Mouse (Mus musculus) Patski (cell line): ENCODE results near the gene Ddx60. TPM values are rescaled to one million over a fixed set of nuclear protein-coding genes. Genes with fewer than 3 reads are reported as not detected.

ENCODE experiments used
- ATAC-seq: fragments of 100-300 bp; one replicate; pipeline ENCODE4 v1.8.0; 2021
- CTCF ChIA-PET: fragments of 350-600 bp; sonication (Branson Sonifier 250); formaldehyde crosslinking; loops from one replicate; lab custom pipeline; 2022; ENCODE audit warnings: inconsistent platforms; lab: Charles Lee
- POLR2A ChIA-PET: fragments of 350-600 bp; sonication (Branson Sonifier 250); formaldehyde crosslinking; loops from one replicate; lab custom pipeline; 2022; ENCODE audit warnings: antibody characterized with exemption, inconsistent platforms; lab: Charles Lee
- DNase-seq: peaks from one replicate; pipeline ENCODE4 v3.0.0-alpha.2; 2011; ENCODE audit warnings: low read depth, low spot score
- H3K27me3 ChIP-seq: fragments of 371-371 bp; one replicate; pipeline ENCODE4 v1.5.1; 2021
- CTCF ChIP-seq: fragments of 100-300 bp; IDR thresholded peaks from one replicate; pipeline ENCODE4 v1.5.1; 2021
- in situ Hi-C: fragments of 300-500 bp; cut with MboI; formaldehyde crosslinking; loops from 3 replicates; pipeline ENCODE4 v1.11.1; 2018; ENCODE audit warnings: low pct_unique_long_range_greater_than_20kb, mixed read lengths
- polyA plus RNA-seq: library from polyadenylated mRNA; unstranded; gene quantifications from one replicate; pipeline ENCODE4 v1.2.3, GENCODE M21; 2021

Gene Ddx60
- polyA plus RNA-seq = 0.08 TPM

- peaks cover 18% of the 10 kb centered on the region for H3K27me3 ChIP-seq
- ATAC-seq = peak; percentile 47
- POLR2A ChIA-PET = no interaction called here
- CTCF ChIA-PET = interaction anchor here (0.7 to 0.8 kb wide), 2 partner anchors 9 to 12 kb away, joined by 3 read pairs; no protein-coding TSS in a partner anchor
- DNase-seq = no peak
- no peak for TF ChIP-seq CTCF
- in situ Hi-C loops = no loop called here
Observed at GRCm38 (mm10) chr8:61927777-61928494, at the start of gene Ddx60. TSS of gene Ddx60 (plus strand) at chr8:61928087.

- ChIA-PET CTCF (no interaction called here), POLR2A (no interaction called here)
- peak; percentile 93 for ATAC-seq
- TF ChIP-seq CTCF = peak; percentile 70
- in situ Hi-C loops = loop anchor here (25.0 kb wide), 1 partner anchor 832 kb away; no protein-coding TSS in a partner anchor
- no peak for DNase-seq
- H3K27me3 ChIP-seq = peaks cover 33% of the 10 kb centered on the region
Observed at GRCm38 (mm10) chr8:61894062-61894461, 33.8 kb upstream of the Ddx60 start.

GRCm38 (mm10) chr8:61896742-61897141, 31.1 kb upstream of the Ddx60 start:
- in situ Hi-C loops = loop anchor here (5.0 to 25.0 kb wide), 2 partner anchors 156 to 834 kb away; no protein-coding TSS in a partner anchor
- DNase-seq = no peak
- ChIA-PET CTCF (no interaction called here), POLR2A (no interaction called here)
- no peak for TF ChIP-seq CTCF
- ATAC-seq = no peak
- H3K27me3 ChIP-seq = peaks cover 50% of the 10 kb centered on the region

GRCm38 (mm10) chr8:61897402-61897801, 30.5 kb upstream of the Ddx60 start:
- CTCF ChIA-PET = interaction anchor here (1.5 kb wide), 1 partner anchor 12 kb away, joined by 3 read pairs; no protein-coding TSS in a partner anchor
- no peak for ATAC-seq
- peaks cover 57% of the 10 kb centered on the region for H3K27me3 ChIP-seq
- TF ChIP-seq CTCF = no peak
- POLR2A ChIA-PET = no interaction called here
- no peak for DNase-seq
- in situ Hi-C loops = loop anchor here (5.0 to 25.0 kb wide), 2 partner anchors 155 to 835 kb away; no protein-coding TSS in a partner anchor

- POLR2A ChIA-PET = no interaction called here
- DNase-seq (no peak), ATAC-seq (no peak)
- CTCF ChIA-PET = no interaction called here
- TF ChIP-seq CTCF = no peak
- in situ Hi-C loops = no loop called here
- H3K27me3 ChIP-seq = peaks cover 75% of the 10 kb centered on the region
Observed at GRCm38 (mm10) chr8:61901028-61901717, 26.7 kb upstream of the Ddx60 start.

GRCm38 (mm10) chr8:61902521-61902920, 25.4 kb upstream of the Ddx60 start, which contains the start of gene Palld:
TSS of gene Palld (minus strand) at chr8:61902690.
- ATAC-seq (no peak), DNase-seq (no peak)
- CTCF ChIA-PET = no interaction called here
- peaks cover 74% of the 10 kb centered on the region for H3K27me3 ChIP-seq
- in situ Hi-C loops = no loop called here
- no peak for TF ChIP-seq CTCF
- POLR2A ChIA-PET = no interaction called here

- in situ Hi-C loops = no loop called here
- no peak for DNase-seq
- peaks cover 69% of the 10 kb centered on the region for H3K27me3 ChIP-seq
- no peak for ATAC-seq
- ChIA-PET CTCF (interaction anchor here (0.9 kb wide), 1 partner anchor 10 kb away, joined by 3 read pairs; no protein-coding TSS in a partner anchor), POLR2A (no interaction called here)
- TF ChIP-seq CTCF = no peak
Observed at GRCm38 (mm10) chr8:61908303-61909215, 19.3 kb upstream of the Ddx60 start.

GRCm38 (mm10) chr8:61909313-61909712, 18.6 kb upstream of the Ddx60 start:
- in situ Hi-C loops = no loop called here
- CTCF ChIA-PET = no interaction called here
- no peak for ATAC-seq

GRCm38 (mm10) chr8:61912817-61913216, 15.1 kb upstream of the Ddx60 start:
- DNase-seq (no peak), ATAC-seq (no peak)
- ChIA-PET CTCF (no interaction called here), POLR2A (no interaction called here)
- in situ Hi-C loops = no loop called here
- TF ChIP-seq CTCF = no peak
- peaks cover 62% of the 10 kb centered on the region for H3K27me3 ChIP-seq

More at GRCm38 (mm10) chr8:61909313-61909712, 18.6 kb upstream of the Ddx60 start:
- no peak for TF ChIP-seq CTCF
- no peak for DNase-seq
- H3K27me3 ChIP-seq = peaks cover 69% of the 10 kb centered on the region
- POLR2A ChIA-PET = no interaction called here

- ChIA-PET POLR2A (no interaction called here), CTCF (interaction anchor here (0.9 kb wide), 1 partner anchor 13 kb away, joined by 3 read pairs; no protein-coding TSS in a partner anchor)
- ATAC-seq = no peak
- no peak for TF ChIP-seq CTCF
- in situ Hi-C loops = no loop called here
- DNase-seq = no peak
- peaks cover 53% of the 10 kb centered on the region for H3K27me3 ChIP-seq
Observed at GRCm38 (mm10) chr8:61913957-61914356, 13.9 kb upstream of the Ddx60 start.
